Mouse (Mus musculus) liver, postnatal 0 days (tissue): ENCODE results near the gene Fcgr2b. TPM values are rescaled to one million over a fixed set of nuclear protein-coding genes. Genes with fewer than 3 reads are reported as not detected.

Experiments used
- ATAC-seq: fragments of 200-750 bp; cut with Nextera tagmentation; 2 replicates; pipeline ENCODE4 v1.8.0; 2017; ENCODE audit warnings: mild to moderate bottlenecking, moderate library complexity
- DNase-seq: peaks from one replicate; pipeline ENCODE4 v3.0.0-alpha.2; 2016
- H3K27ac ChIP-seq: fragments of 300-500 bp; sonication (generic); 2 replicates; pipeline ENCODE4 v1.5.1; 2014; ENCODE audit warnings: antibody characterized with exemption, moderate library complexity, mild to moderate bottlenecking, low read depth
- H3K27me3 ChIP-seq: fragments of 300-500 bp; sonication (generic); 2 replicates; pipeline ENCODE4 v1.6.1; 2014; ENCODE audit warnings: low read length, control low read depth, mixed read lengths; ENCODE audit not compliant: insufficient read depth
- H3K36me3 ChIP-seq: fragments of 300-500 bp; sonication (generic); replicated peaks from 2 replicates; pipeline ENCODE4 v1.6.1; 2014; ENCODE audit warnings: mild to moderate bottlenecking, control low read depth, low read length, moderate library complexity, mixed read lengths; ENCODE audit not compliant: insufficient read depth
- H3K4me1 ChIP-seq: fragments of 300-500 bp; sonication (generic); 2 replicates; pipeline ENCODE4 v1.6.1; 2014; ENCODE audit warnings: antibody characterized with exemption, mild to moderate bottlenecking, control low read depth; ENCODE audit not compliant: insufficient read depth
- H3K4me2 ChIP-seq: fragments of 300-500 bp; sonication (generic); 2 replicates; pipeline ENCODE4 v1.6.1; 2014; ENCODE audit warnings: low read depth, mild to moderate bottlenecking, low read length, moderate library complexity, mixed read lengths
- H3K4me3 ChIP-seq: fragments of 300-500 bp; sonication (generic); 2 replicates; pipeline ENCODE4 v1.5.1; 2014; ENCODE audit warnings: low read depth, low read length
- H3K9ac ChIP-seq: fragments of 300-500 bp; sonication (generic); replicated peaks from 2 replicates; pipeline ENCODE4 v1.6.1; 2014; ENCODE audit warnings: mild to moderate bottlenecking, moderate library complexity
- H3K9me3 ChIP-seq: fragments of 300-500 bp; sonication (generic); 2 replicates; pipeline ENCODE4 v1.6.1; 2016; ENCODE audit warnings: mild to moderate bottlenecking, control low read depth, low read length, mixed read lengths
- CTCF ChIP-seq: sonication (generic); IDR thresholded peaks from 2 replicates; pipeline ENCODE4 v1.5.1; 2016; ENCODE audit warnings: antibody characterized with exemption, low read depth
- EP300 ChIP-seq: IDR thresholded peaks from 2 replicates; pipeline ENCODE4 v1.6.1; 2016; ENCODE audit warnings: antibody characterized with exemption, low read depth, mild to moderate bottlenecking
- WGBS: fragments of 180-500 bp; shearing (Covaris S2); extraction: QIAGEN DNeasy Blood & Tissue Kit; methylation state at CpG from one replicate; pipeline ENCODE4 v1.1.7; 2014; ENCODE audit not compliant: insufficient replicate concordance; 5-methylcytosine and 5-hydroxymethylcytosine counted together
- polyA plus RNA-seq: library from polyadenylated mRNA; unstranded; fragments of >200 nt; fragmentation: Nextera tagmentation; extraction: Ambion mirVana; gene quantifications from 2 replicates; pipeline ENCODE4 v1.2.1, GENCODE M21; 2015

Fcgr2b gene
- 18.0 and 18.7 TPM in 2 replicates for polyA plus RNA-seq

- no peak for DNase-seq
- TF ChIP-seq EP300 (no peak), CTCF (no peak)
- Histone ChIP-seq H3K4me2 (peak within 1 kb of the TSS; percentile 48), H3K4me3 (peak within 1 kb of the TSS; percentile 36), H3K4me1 (peaks cover 6% of the 10 kb centered on the region; the same call in 1 of the 2 replicates), H3K27ac (peak within 1 kb of the TSS; percentile 26; the same call in 1 of the 2 replicates), H3K9me3 (no peaks in the 10 kb centered on the region), H3K27me3 (no peaks in the 10 kb centered on the region), H3K9ac (peak within 1 kb of the TSS; percentile 36; the same call in 1 of the 2 replicates), H3K36me3 (no peaks in the 10 kb centered on the region)
- WGBS: 78% methylated on average over 5 of the region's 5 CpGs
- no peak for ATAC-seq
These were observed at the start of gene Fcgr2b for GRCm38 (mm10) chr1:170976447-170976846. Gene Fcgr2b, minus strand, starts transcription at chr1:170976547.

- 57% methylated on average over 7 of the region's 7 CpGs for WGBS
- TF ChIP-seq EP300 (no peak), CTCF (no peak)
- H3K36me3 ChIP-seq: no peaks in the 10 kb centered on the region
- ATAC-seq (peak; percentile 16; the same call in 1 of the 2 replicates), DNase-seq (no peak)
- H3K4me1 ChIP-seq: peaks cover 6% of the 10 kb centered on the region; the same call in 1 of the 2 replicates
- peak overlapping the region; percentile 73; the same call in 1 of the 2 replicates for H3K27ac ChIP-seq
- H3K27me3 ChIP-seq: no peaks in the 10 kb centered on the region
- no peak overlapping the region for H3K9ac ChIP-seq
- peak overlapping the region; percentile 27; the same call in 1 of the 2 replicates for H3K4me2 ChIP-seq
- H3K9me3 ChIP-seq: no peaks in the 10 kb centered on the region
- H3K4me3 ChIP-seq: no peak overlapping the region; the same call in 1 of the 2 replicates
These were observed 43.1 kb upstream of the Fcgr2b start for GRCm38 (mm10) chr1:171019311-171019950.

GRCm38 (mm10) chr1:171018737-171019136 is 42.4 kb upstream of the Fcgr2b start, which contains the start of gene Fcgr4:
Gene Fcgr4, plus strand, starts transcription at chr1:171018920.
- WGBS: 51% methylated on average over 2 of the region's 2 CpGs
- ATAC-seq: no peak

GRCm38 (mm10) chr1:171017468-171018158 is 41.3 kb upstream of the Fcgr2b start:
- TF ChIP-seq EP300 (peak; percentile 37; the same call in 1 of the 2 replicates), CTCF (no peak)
- Histone ChIP-seq H3K27me3 (no peaks in the 10 kb centered on the region), H3K27ac (peak overlapping the region; percentile 73), H3K4me1 (peaks cover 6% of the 10 kb centered on the region; the same call in 1 of the 2 replicates), H3K4me3 (no peak overlapping the region), H3K4me2 (peak overlapping the region; percentile 49; the same call in 1 of the 2 replicates), H3K36me3 (no peaks in the 10 kb centered on the region), H3K9ac (no peak overlapping the region), H3K9me3 (no peaks in the 10 kb centered on the region)
- peak; percentile 41 for DNase-seq
- peak; percentile 62 for ATAC-seq
- WGBS: 47% methylated on average over 6 of the region's 6 CpGs

More at GRCm38 (mm10) chr1:171018737-171019136, 42.4 kb upstream of the Fcgr2b start, which contains the start of gene Fcgr4:
- no peak within 1 kb of the TSS for H3K9ac ChIP-seq
- no peaks in the 10 kb centered on the region for H3K9me3 ChIP-seq
- no peak for DNase-seq
- H3K4me3 ChIP-seq: no peak within 1 kb of the TSS; the same call in 1 of the 2 replicates
- H3K4me1 ChIP-seq: peaks cover 6% of the 10 kb centered on the region; the same call in 1 of the 2 replicates
- TF ChIP-seq CTCF (no peak), EP300 (no peak)
- no peaks in the 10 kb centered on the region for H3K27me3 ChIP-seq
- H3K36me3 ChIP-seq: no peaks in the 10 kb centered on the region
- peak within 1 kb of the TSS; percentile 73 for H3K27ac ChIP-seq
- peak within 1 kb of the TSS; percentile 27 for H3K4me2 ChIP-seq

GRCm38 (mm10) chr1:171016676-171017356 is 40.5 kb upstream of the Fcgr2b start:
- Histone ChIP-seq H3K36me3 (no peaks in the 10 kb centered on the region), H3K4me1 (peaks cover 6% of the 10 kb centered on the region; the same call in 1 of the 2 replicates), H3K4me3 (no peak overlapping the region), H3K4me2 (peak overlapping the region; percentile 49), H3K9ac (no peak overlapping the region), H3K27me3 (no peaks in the 10 kb centered on the region), H3K9me3 (no peaks in the 10 kb centered on the region), H3K27ac (peak overlapping the region; percentile 73)
- WGBS: 40% methylated on average over 6 of the region's 6 CpGs
- no peak for TF ChIP-seq EP300
- peak; percentile 64 for ATAC-seq
- no peak for DNase-seq

- ATAC-seq (no peak), DNase-seq (no peak)
- no peak overlapping the region for H3K27ac ChIP-seq
- WGBS: 75% methylated on average over 4 of the region's 4 CpGs
- TF ChIP-seq EP300 (no peak), CTCF (no peak)
- peaks cover 2% of the 10 kb centered on the region; the same call in 1 of the 2 replicates for H3K4me1 ChIP-seq
- no peak overlapping the region for H3K4me2 ChIP-seq
- H3K9me3 ChIP-seq: no peaks in the 10 kb centered on the region
- no peak overlapping the region for H3K9ac ChIP-seq
- no peak overlapping the region for H3K4me3 ChIP-seq
- H3K27me3 ChIP-seq: no peaks in the 10 kb centered on the region
- no peaks in the 10 kb centered on the region for H3K36me3 ChIP-seq
These were observed 35.4 kb upstream of the Fcgr2b start for GRCm38 (mm10) chr1:171011733-171012132.
